ENCODE assay signal across 9 mouse cellular contexts in the genomic region with DNA sequence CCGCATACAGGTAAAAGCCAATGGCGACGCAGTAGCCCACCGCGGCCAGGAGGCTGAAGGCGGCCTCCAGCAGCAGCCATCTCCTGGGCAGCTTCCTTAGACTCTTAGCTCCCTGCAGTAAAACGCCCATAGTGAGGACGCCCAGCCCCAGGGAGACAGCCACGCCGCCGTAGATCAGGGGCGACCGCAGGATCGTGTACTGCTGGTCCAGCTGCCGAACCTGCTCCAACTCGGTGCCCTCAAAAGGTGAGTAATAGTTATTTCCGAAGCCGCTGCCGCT. TPM values are rescaled to one million over a fixed set of nuclear protein-coding genes. Genes with fewer than 3 reads are reported as not detected.
DNase-seq lines count a peak whose midpoint lies in the region; ATAC-seq and TF ChIP-seq lines count a peak whose summit lies in the region.
"Had no signal": no experiment of that assay in that cellular context is flagged by ENCODE, and none has a peak within 500 bp of the region (broad histone marks: within the 10 kb centered on the region; RNA-seq: fewer than 3 reads in every experiment).

No protein-coding gene starts in this region.

- H3K27me3 ChIP-seq in limb, embryonic 15.5 days = peaks cover 28% of the 10 kb centered on the region
- no peaks in the 10 kb centered on the region; the same call in 1 of the 2 replicates for H3K27me3 ChIP-seq in stomach, postnatal 0 days (ENCODE audit: control insufficient read depth, insufficient read depth, low read length)

- TF ChIP-seq EP300 in stomach, postnatal 0 days (optimal IDR thresholded peaks at IDR 0.05) = no peak

- H3K9ac ChIP-seq in limb, embryonic 15.5 days = no peak overlapping the region
- H3K9ac ChIP-seq in stomach, postnatal 0 days (ENCODE audit: low read length) = no peak overlapping the region

- no peak for ATAC-seq in limb, embryonic 15.5 days (ENCODE audit: insufficient number of reproducible peaks, low FRiP score, low TSS enrichment, low read depth)
- no peak for ATAC-seq in stomach, postnatal 0 days (ENCODE audit: low FRiP score, low TSS enrichment)
- ATAC-seq: CD4-positive, CD25-positive, alpha-beta regulatory T cell, adult 4 months had no signal

- no peak for DNase-seq in gastrocnemius, adult 2 months
- no peak for DNase-seq in gastrocnemius, postnatal 14 days
- peak; percentile 18 to 50 for DNase-seq in urinary bladder, postnatal 4 days (ENCODE audit: low spot score in 2 of 2)
- DNase-seq in urinary bladder, postnatal 14 days (ENCODE audit: low spot score) = no peak
- DNase-seq in stomach, postnatal 0 days (ENCODE audit: low spot score) = no peak
- DNase-seq in B cell, adult 2 months = no peak
- DNase-seq in frontal cortex, postnatal 25 days (ENCODE audit: low spot score in 2 of 2) = no peak

- peak overlapping the region; percentile 48 for H3K4me2 ChIP-seq in limb, embryonic 15.5 days
- H3K4me2 ChIP-seq in stomach, postnatal 0 days (replicated peaks; ENCODE audit: low read depth) = peak overlapping the region; percentile 41

- intact Hi-C loops in gastrocnemius, adult 2 months (cut with DNase I) = no loop called here
- intact Hi-C loops in gastrocnemius, postnatal 14 days (cut with DNase I; ENCODE audit: low total_unique reads) = no loop called here

- 6% methylated on average over 19 of the region's 19 CpGs for WGBS in limb, embryonic 15.5 days
- whole genome bisulfite sequencing in stomach, postnatal 0 days = 7% methylated on average over 19 of the region's 19 CpGs

- no peaks in the 10 kb centered on the region for H3K9me3 ChIP-seq in limb, embryonic 15.5 days
- no peaks in the 10 kb centered on the region for H3K9me3 ChIP-seq in stomach, postnatal 0 days (ENCODE audit: control insufficient read depth, low read length)

- peaks cover 24% of the 10 kb centered on the region for H3K4me1 ChIP-seq in limb, embryonic 15.5 days
- no peaks in the 10 kb centered on the region for H3K4me1 ChIP-seq in stomach, postnatal 0 days (replicated peaks; ENCODE audit: control insufficient read depth, insufficient read depth)

- peaks cover 8% of the 10 kb centered on the region; the same call in 1 of the 2 replicates for H3K36me3 ChIP-seq in limb, embryonic 15.5 days
- no peaks in the 10 kb centered on the region for H3K36me3 ChIP-seq in stomach, postnatal 0 days (ENCODE audit: control insufficient read depth, insufficient read depth, low read length)

- peak overlapping the region; percentile 53 for H3K4me3 ChIP-seq in gastrocnemius, adult 2 months
- H3K4me3 ChIP-seq in limb, embryonic 15.5 days = peak overlapping the region; percentile 24
- peak overlapping the region; percentile 12 for H3K4me3 ChIP-seq in stomach, postnatal 0 days (ENCODE audit: low read depth, low read length)

- TF ChIP-seq CTCF in gastrocnemius, adult 2 months (IDR thresholded peaks at IDR 0.05) = no peak
- TF ChIP-seq CTCF in stomach, postnatal 0 days (IDR thresholded peaks at IDR 0.05; ENCODE audit: low read depth) = no peak

- H3K27ac ChIP-seq in gastrocnemius, adult 2 months = no peak overlapping the region
- H3K27ac ChIP-seq in limb, embryonic 15.5 days = no peak overlapping the region
- no peak overlapping the region for H3K27ac ChIP-seq in stomach, postnatal 0 days (replicated peaks)

RNA-seq across cellular contexts. Expression of a gene that starts 13.8 kb away (rescaled TPM):
- total RNA-seq in gastrocnemius, adult 2 months (2021) = not detected
- total RNA-seq in gastrocnemius, postnatal 14 days (2021) = under 1 TPM in 1 of 2 experiments, not detected in 1; 0.43 TPM
- polyA plus RNA-seq in limb, embryonic 15.5 days (2015; fragmentation: Nextera tagmentation; extraction: Ambion mirVana) = 4.0 and 5.8 TPM in 2 replicates
- polyA plus RNA-seq in stomach, postnatal 0 days (2015; fragmentation: Nextera tagmentation; extraction: Ambion mirVana) = 3.2 and 4.1 TPM in 2 replicates
- polyA plus RNA-seq: CD4-positive, CD25-positive, alpha-beta regulatory T cell, adult 4 months had no signal

RNA-seq across cellular contexts. Expression of a gene that starts 42.0 kb away (rescaled TPM):
- not detected for total RNA-seq in gastrocnemius, adult 2 months (2021)
- not detected for total RNA-seq in gastrocnemius, postnatal 14 days (2021)
- polyA plus RNA-seq in limb, embryonic 15.5 days (2015; fragmentation: Nextera tagmentation; extraction: Ambion mirVana) = not detected in 2 replicates
- 0.12 and 0.18 TPM in 2 replicates for polyA plus RNA-seq in stomach, postnatal 0 days (2015; fragmentation: Nextera tagmentation; extraction: Ambion mirVana)
- polyA plus RNA-seq: CD4-positive, CD25-positive, alpha-beta regulatory T cell, adult 4 months had no signal

Comparison
In these comparisons a context has a peak if more than half of its experiments do, and no peak if none do; other contexts are left out.
1. DNase-seq: peak in urinary bladder, postnatal 4 days (2 of 2); none in gastrocnemius, adult 2 months (single experiment), gastrocnemius, postnatal 14 days (single experiment), urinary bladder, postnatal 14 days (single experiment), stomach, postnatal 0 days (single experiment), B cell, adult 2 months (0 of 2) and frontal cortex, postnatal 25 days (0 of 2).
2. Peak in every context shown above with its lines, with median percentiles within 50 percentile points of each other: H3K4me3 ChIP-seq.